Mouse (Mus musculus) heart, adult 2 months (tissue): ENCODE results near the gene Csnk1d. TPM values are rescaled to one million over a fixed set of nuclear protein-coding genes. Genes with fewer than 3 reads are reported as not detected.

ENCODE experiments used
- DNase-seq, 2 experiments: peaks; one replicate each; pipeline ENCODE4 v3.0.0; 2021
- H3K27ac ChIP-seq: fragments of 200-600 bp; 2 replicates; pipeline ENCODE4 v1.8.1; 2022
- H3K27me3 ChIP-seq: fragments of 200-500 bp; 2 replicates; pipeline ENCODE4 v1.6.1; 2012; ENCODE audit warnings: mild to moderate bottlenecking, low read length, inconsistent platforms, mixed read lengths; ENCODE audit not compliant: control insufficient read depth, insufficient read depth
- H3K36me3 ChIP-seq: fragments of 200-500 bp; 2 replicates; pipeline ENCODE4 v1.6.1; 2012; ENCODE audit warnings: low read length, inconsistent platforms; ENCODE audit not compliant: control insufficient read depth, insufficient read depth
- H3K4me1 ChIP-seq: fragments of 200-500 bp; 2 replicates; pipeline ENCODE4 v1.6.1; 2011; ENCODE audit warnings: low read length; ENCODE audit not compliant: control insufficient read depth, insufficient read depth
- H3K4me3 ChIP-seq: fragments of 200-600 bp; 2 replicates; pipeline ENCODE4 v1.8.1; 2022
- H3K79me2 ChIP-seq: fragments of 200-500 bp; replicated peaks from 2 replicates; pipeline ENCODE4 v1.6.1; 2012; ENCODE audit warnings: mild to moderate bottlenecking, inconsistent platforms, low read length, moderate library complexity, mixed read lengths; ENCODE audit not compliant: control insufficient read depth, insufficient read depth
- H3K9ac ChIP-seq: fragments of 200-500 bp; 2 replicates; pipeline ENCODE4 v1.6.1; 2012; ENCODE audit warnings: low read depth, mild to moderate bottlenecking, control low read depth, inconsistent platforms, low read length, mixed read lengths
- CTCF ChIP-seq: fragments of 200-600 bp; IDR thresholded peaks from 2 replicates; pipeline ENCODE4 v1.8.1; 2022; ENCODE audit warnings: antibody characterized with exemption, mild to moderate bottlenecking, moderate library complexity
- EP300 ChIP-seq: fragments of 200-500 bp; IDR thresholded peaks from 2 replicates; pipeline ENCODE4 v1.6.1; 2011; ENCODE audit warnings: low read depth, low read length, control low read depth; ENCODE audit not compliant: insufficient read depth
- POLR2A ChIP-seq: fragments of 200-500 bp; IDR thresholded peaks from 2 replicates; pipeline ENCODE4 v1.6.1; 2011; ENCODE audit warnings: mild to moderate bottlenecking, low read depth, low read length, control low read depth; ENCODE audit not compliant: insufficient read depth
- WGBS: fragments of 180-500 bp; shearing (Covaris S2); methylation state at CpG from one replicate; pipeline ENCODE4 v1.1.7; 2018; 5-methylcytosine and 5-hydroxymethylcytosine counted together
- intact Hi-C: fragments of 180-260 bp; cut with DNase I; formaldehyde crosslinking; loops from one replicate; pipeline ENCODE4 v1.15.1; 2025
- polyA plus RNA-seq: library from polyadenylated mRNA; depleted of rRNA; stranded (reverse); fragments of >200 nt; gene quantifications from 2 replicates; pipeline ENCODE4 v1.2.3, GENCODE M21; 2012; rRNA removed
- total RNA-seq, 2 experiments: library from RNA; stranded (reverse); gene quantifications; 2 replicates each; pipeline ENCODE4 v1.2.3; 2021

Csnk1d gene
- total and polyA plus RNA-seq, 3 experiments: 33.9 to 55.9 (median 48.7) TPM

DNA sequence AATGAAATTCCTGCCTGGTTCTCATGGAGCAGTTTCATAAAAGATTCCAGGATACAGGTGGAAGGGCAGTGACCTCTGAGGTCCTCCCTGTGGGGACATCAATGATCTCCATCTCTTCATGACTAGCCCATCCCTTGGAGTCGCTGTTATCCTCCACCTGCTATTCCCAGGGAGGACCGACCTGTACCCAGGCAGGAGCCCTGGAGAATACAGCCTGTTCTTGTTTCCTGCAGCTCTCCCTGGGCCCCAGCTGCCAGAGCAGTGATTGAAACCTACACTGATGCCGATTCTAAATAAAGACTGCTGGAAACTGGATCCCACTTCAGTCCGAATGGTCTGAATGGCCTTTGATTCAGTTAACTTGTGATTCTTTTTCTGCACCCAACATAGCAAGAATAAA is 59.7 kb downstream of the Csnk1d start:
- no peak for DNase-seq
- TF ChIP-seq CTCF: no peak
- TF ChIP-seq POLR2A: no peak
- TF ChIP-seq EP300: no peak
- Histone ChIP-seq H3K27ac (no peak overlapping the region), H3K4me3 (no peak overlapping the region), H3K4me1 (peaks cover 4% of the 10 kb centered on the region; the same call in 1 of the 2 replicates), H3K79me2 (no peaks in the 10 kb centered on the region), H3K9ac (no peak overlapping the region), H3K36me3 (no peaks in the 10 kb centered on the region), H3K27me3 (no peaks in the 10 kb centered on the region)
- WGBS: 89% methylated on average over 4 of the region's 4 CpGs
- intact Hi-C loops: no loop called here

DNA sequence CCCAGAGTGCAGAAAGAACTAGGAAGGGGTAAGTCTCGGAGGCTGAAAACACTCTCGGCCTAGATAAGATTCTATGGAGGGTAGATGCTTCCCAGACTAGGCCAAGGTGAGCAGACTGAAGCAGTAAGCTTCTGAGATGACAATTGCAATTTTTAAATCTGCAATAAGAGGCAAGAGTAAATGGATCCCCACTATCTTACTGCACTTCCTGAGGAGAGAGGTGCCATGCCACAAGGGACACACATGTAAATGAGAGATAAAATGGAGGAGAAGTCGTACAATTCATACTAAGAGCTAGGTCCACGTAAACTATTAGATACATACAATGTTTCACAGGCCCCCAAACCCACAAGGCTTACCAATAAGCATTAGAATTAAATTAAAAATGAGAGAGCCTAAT is 62.7 kb downstream of the Csnk1d start:
- intact Hi-C loops: no loop called here

DNA sequence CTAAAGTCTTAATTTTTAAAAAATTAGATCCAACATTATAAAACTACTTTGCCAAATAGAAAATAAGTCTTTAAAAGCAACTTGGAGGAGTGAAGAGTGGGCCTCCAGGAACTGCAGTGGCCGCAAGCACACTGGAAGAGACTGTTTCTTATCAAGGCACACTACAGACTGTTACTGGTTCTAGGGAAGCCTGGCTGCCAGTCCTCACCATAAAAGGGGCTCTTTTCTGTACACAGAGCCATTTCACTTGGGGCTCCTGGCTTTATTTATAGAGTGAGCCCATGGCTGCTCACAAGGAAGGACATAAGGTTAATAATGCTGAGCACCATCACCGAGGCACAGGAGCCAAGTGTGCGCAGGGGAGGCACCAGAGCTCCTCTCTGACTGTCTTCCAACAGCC is 68.6 kb downstream of the Csnk1d start:
- H3K27ac ChIP-seq: no peak overlapping the region
- intact Hi-C loops: no loop called here
- H3K36me3 ChIP-seq: no peaks in the 10 kb centered on the region; the same call in 1 of the 2 replicates
- 82% methylated on average over 3 of the region's 3 CpGs for WGBS
- no peaks in the 10 kb centered on the region for H3K27me3 ChIP-seq
- no peak overlapping the region for H3K9ac ChIP-seq
- H3K4me1 ChIP-seq: no peaks in the 10 kb centered on the region
- no peaks in the 10 kb centered on the region for H3K79me2 ChIP-seq
- DNase-seq: no peak
- TF ChIP-seq POLR2A (no peak), EP300 (no peak), CTCF (no peak)
- no peak overlapping the region for H3K4me3 ChIP-seq

More for the DNA sequence above, 62.7 kb downstream of the Csnk1d start:
- H3K79me2 ChIP-seq: no peaks in the 10 kb centered on the region
- H3K36me3 ChIP-seq: no peaks in the 10 kb centered on the region
- H3K27me3 ChIP-seq: no peaks in the 10 kb centered on the region
- no peak for DNase-seq
- no peak for TF ChIP-seq CTCF
- TF ChIP-seq POLR2A: no peak
- no peak for TF ChIP-seq EP300
- H3K4me3 ChIP-seq: no peak overlapping the region
- 86% methylated on average over 4 of the region's 4 CpGs for WGBS
- H3K27ac ChIP-seq: no peak overlapping the region
- H3K9ac ChIP-seq: no peak overlapping the region
- H3K4me1 ChIP-seq: peaks cover 4% of the 10 kb centered on the region; the same call in 1 of the 2 replicates

DNA sequence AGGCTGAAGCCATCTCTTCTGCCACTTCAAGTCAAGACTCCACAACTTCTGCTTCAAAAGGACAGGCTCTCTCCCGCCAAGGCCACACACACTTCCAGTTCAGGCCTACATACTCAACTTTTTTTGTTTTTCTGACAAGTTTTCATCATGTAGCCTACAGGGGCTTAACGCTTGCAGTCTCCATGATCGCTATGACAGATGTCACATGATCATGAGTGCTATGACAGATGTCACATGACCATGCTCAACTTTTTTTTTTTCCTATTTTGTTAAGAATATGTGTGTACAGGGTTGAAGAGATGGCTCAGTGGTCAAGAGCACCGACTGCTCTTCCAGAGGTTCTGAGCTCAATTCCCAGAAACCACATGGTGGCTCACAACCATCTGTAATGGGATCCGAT is 73.4 kb downstream of the Csnk1d start:
- H3K27me3 ChIP-seq: no peaks in the 10 kb centered on the region
- TF ChIP-seq EP300: no peak
- TF ChIP-seq POLR2A: no peak
- no peak for TF ChIP-seq CTCF
- DNase-seq: no peak
- no peaks in the 10 kb centered on the region; the same call in 1 of the 2 replicates for H3K36me3 ChIP-seq
- intact Hi-C loops: no loop called here
- H3K27ac ChIP-seq: no peak overlapping the region
- no peaks in the 10 kb centered on the region for H3K79me2 ChIP-seq
- WGBS: 95% methylated on average over 5 of the region's 5 CpGs
- no peak overlapping the region for H3K4me3 ChIP-seq
- no peak overlapping the region for H3K9ac ChIP-seq
- no peaks in the 10 kb centered on the region for H3K4me1 ChIP-seq

DNA sequence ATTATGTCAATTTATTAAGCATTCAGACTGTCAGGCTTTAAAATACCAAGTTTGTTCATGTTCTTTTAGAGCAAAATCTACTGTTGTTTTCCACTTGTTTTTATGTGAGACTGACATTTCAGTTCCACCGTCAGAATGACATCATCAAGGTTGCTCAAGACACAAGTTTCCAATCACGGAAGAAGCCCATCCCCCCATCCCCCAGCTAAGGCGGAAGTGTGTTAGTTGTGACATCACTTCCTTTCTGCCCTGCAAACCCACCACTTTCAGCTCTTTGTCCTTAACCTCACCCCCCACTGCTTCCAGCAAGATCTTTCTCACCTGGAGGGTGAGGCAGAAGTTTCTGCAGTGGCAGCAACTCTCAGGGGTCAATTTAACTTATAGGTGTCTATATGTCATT is 74.7 kb downstream of the Csnk1d start:
- intact Hi-C loops: no loop called here
- Histone ChIP-seq H3K4me3 (no peak overlapping the region), H3K36me3 (no peaks in the 10 kb centered on the region; the same call in 1 of the 2 replicates), H3K9ac (no peak overlapping the region), H3K27ac (no peak overlapping the region), H3K79me2 (no peaks in the 10 kb centered on the region), H3K4me1 (no peaks in the 10 kb centered on the region), H3K27me3 (no peaks in the 10 kb centered on the region)
- TF ChIP-seq POLR2A: no peak
- TF ChIP-seq EP300: no peak
- TF ChIP-seq CTCF: no peak
- DNase-seq: no peak
- WGBS: 38% methylated on average over 3 of the region's 3 CpGs

DNA sequence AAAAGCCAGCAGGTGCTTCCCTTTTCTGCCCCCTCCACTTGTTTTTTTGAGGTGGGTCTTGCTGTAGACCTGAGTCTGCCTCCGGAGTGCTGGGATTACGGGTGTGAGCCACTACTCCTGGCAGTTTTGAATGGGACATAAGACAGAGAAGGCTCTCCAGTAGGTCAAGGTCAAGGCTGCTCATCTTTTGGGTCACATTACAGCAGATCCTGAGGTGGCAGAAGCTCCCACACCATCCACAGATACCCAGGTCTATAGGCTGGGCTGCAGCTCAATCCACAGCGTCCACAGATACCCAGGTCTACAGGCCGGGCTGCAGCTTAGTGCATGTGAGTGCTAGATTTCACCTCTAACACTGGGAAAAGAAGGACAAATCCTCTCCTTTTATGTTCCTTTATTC is 77.3 kb downstream of the Csnk1d start:
- Histone ChIP-seq H3K9ac (no peak overlapping the region), H3K27ac (no peak overlapping the region), H3K36me3 (no peaks in the 10 kb centered on the region), H3K4me3 (no peak overlapping the region), H3K27me3 (no peaks in the 10 kb centered on the region), H3K79me2 (no peaks in the 10 kb centered on the region), H3K4me1 (no peaks in the 10 kb centered on the region)
- no peak for DNase-seq
- intact Hi-C loops: no loop called here
- no peak for TF ChIP-seq EP300
- no peak for TF ChIP-seq POLR2A
- no peak for TF ChIP-seq CTCF
- WGBS: 97% methylated on average over 4 of the region's 4 CpGs

Other genes with a start within 250 kb of the Csnk1d start
- gene Hmga1b, start 228.5 kb downstream of the Csnk1d start, total RNA-seq: 10 to 100 TPM; 24.5 to 31.4 TPM
- gene Hmga1b, start 228.5 kb downstream of the Csnk1d start, polyA plus RNA-seq: 0.57 and 1.4 TPM in 2 replicates
- 10 to 100 TPM; 11.9 to 12.5 TPM for gene Rfng, start 207.1 kb downstream of the Csnk1d start, total RNA-seq
- 28.6 and 30.0 TPM in 2 replicates for gene Rfng, start 207.1 kb downstream of the Csnk1d start, polyA plus RNA-seq
- 10 to 100 TPM; 54.4 to 55.8 TPM for gene Gps1, start 207.1 kb downstream of the Csnk1d start, total RNA-seq
- gene Gps1, start 207.1 kb downstream of the Csnk1d start, polyA plus RNA-seq: 85.9 and 129 TPM in 2 replicates
- 10 to 100 TPM; 23.3 to 23.5 TPM for gene Dus1l, start 194.9 kb downstream of the Csnk1d start, total RNA-seq
- gene Dus1l, start 194.9 kb downstream of the Csnk1d start, polyA plus RNA-seq: 20.6 and 26.4 TPM in 2 replicates
- 10 to 100 TPM; 22.0 to 32.1 TPM for gene Fasn, start 166.8 kb downstream of the Csnk1d start, total RNA-seq
- gene Fasn, start 166.8 kb downstream of the Csnk1d start, polyA plus RNA-seq: 318 and 731 TPM in 2 replicates
- 1 to 10 TPM in 1 of 2 experiments, under 1 TPM in 1; 0.86 to 1.1 TPM for gene Ccdc57, start 58.5 kb downstream of the Csnk1d start, total RNA-seq
- gene Ccdc57, start 58.5 kb downstream of the Csnk1d start, polyA plus RNA-seq: 0.61 and 1.3 TPM in 2 replicates
- gene Slc16a3, start 42.9 kb downstream of the Csnk1d start, total RNA-seq: 1 to 10 TPM; 1.2 to 1.3 TPM
- gene Slc16a3, start 42.9 kb downstream of the Csnk1d start, polyA plus RNA-seq: 4.0 and 4.2 TPM in 2 replicates
- gene Cd7, start 48.1 kb upstream of the Csnk1d start, total RNA-seq: under 1 TPM; 0.23 to 0.26 TPM
- 1.3 and 1.9 TPM in 2 replicates for gene Cd7, start 48.1 kb upstream of the Csnk1d start, polyA plus RNA-seq
- not detected for gene Sectm1b, start 72.2 kb upstream of the Csnk1d start, total RNA-seq
- not detected in 2 replicates for gene Sectm1b, start 72.2 kb upstream of the Csnk1d start, polyA plus RNA-seq
- gene Sectm1a, start 89.9 kb upstream of the Csnk1d start, total RNA-seq: not detected
- not detected in 2 replicates for gene Sectm1a, start 89.9 kb upstream of the Csnk1d start, polyA plus RNA-seq
- gene Tex19.2, start 127.3 kb upstream of the Csnk1d start, total RNA-seq: not detected
- not detected in 2 replicates for gene Tex19.2, start 127.3 kb upstream of the Csnk1d start, polyA plus RNA-seq
- gene Tex19.1, start 154.8 kb upstream of the Csnk1d start, total RNA-seq: not detected
- gene Tex19.1, start 154.8 kb upstream of the Csnk1d start, polyA plus RNA-seq: not detected in 2 replicates
- under 1 TPM; 0.20 to 0.37 TPM for gene Uts2r, start 168.9 kb upstream of the Csnk1d start, total RNA-seq
- 1.9 and 3.2 TPM in 2 replicates for gene Uts2r, start 168.9 kb upstream of the Csnk1d start, polyA plus RNA-seq
- gene Hexdc, start 213.1 kb upstream of the Csnk1d start, total RNA-seq: 1 to 10 TPM; 6.7 to 7.6 TPM
- 10.1 and 15.6 TPM in 2 replicates for gene Hexdc, start 213.1 kb upstream of the Csnk1d start, polyA plus RNA-seq
- gene Ogfod3, start 213.4 kb upstream of the Csnk1d start, total RNA-seq: 10 to 100 TPM; 15.8 to 19.8 TPM
- gene Ogfod3, start 213.4 kb upstream of the Csnk1d start, polyA plus RNA-seq: 12.5 and 15.8 TPM in 2 replicates
- 1 to 10 TPM; 7.6 TPM for gene Cybc1, start 238.0 kb upstream of the Csnk1d start, total RNA-seq
- gene Cybc1, start 238.0 kb upstream of the Csnk1d start, polyA plus RNA-seq: 10.4 and 15.2 TPM in 2 replicates
- 100 to 1,000 TPM in 1 of 2 experiments, 10 to 100 TPM in 1; 76.7 to 102 TPM for gene Narf, start 245.9 kb upstream of the Csnk1d start, total RNA-seq
- gene Narf, start 245.9 kb upstream of the Csnk1d start, polyA plus RNA-seq: 91.4 and 145 TPM in 2 replicates